Mouse (Mus musculus) hindbrain, postnatal 0 days (tissue): ENCODE data around the gene Ajm1. TPM values are rescaled to one million over a fixed set of nuclear protein-coding genes. Genes with fewer than 3 reads are reported as not detected.

ENCODE experiments used
- ATAC-seq: fragments of 200-750 bp; cut with Nextera tagmentation; 2 replicates; pipeline ENCODE4 v1.8.0; 2017; ENCODE audit warnings: mild to moderate bottlenecking, moderate TSS enrichment, moderate library complexity
- DNase-seq: peaks from one replicate; pipeline ENCODE4 v3.0.0-alpha.2; 2015; ENCODE audit warnings: low spot score
- H3K27ac ChIP-seq: fragments of 300-500 bp; sonication (generic); 2 replicates; pipeline ENCODE4 v1.5.1; 2014; ENCODE audit warnings: mild to moderate bottlenecking
- H3K27me3 ChIP-seq: fragments of 300-500 bp; sonication (generic); 2 replicates; pipeline ENCODE4 v1.6.1; 2014; ENCODE audit warnings: low read length, mixed read lengths; ENCODE audit not compliant: insufficient read depth
- H3K36me3 ChIP-seq: fragments of 300-500 bp; sonication (generic); 2 replicates; pipeline ENCODE4 v1.6.1; 2014; ENCODE audit warnings: low read length, mixed read lengths; ENCODE audit not compliant: insufficient read depth
- H3K4me1 ChIP-seq: fragments of 300-500 bp; sonication (generic); 2 replicates; pipeline ENCODE4 v1.6.1; 2014; ENCODE audit warnings: antibody characterized with exemption, low read length, mixed read lengths; ENCODE audit not compliant: insufficient read depth
- H3K4me2 ChIP-seq: fragments of 300-500 bp; sonication (generic); 2 replicates; pipeline ENCODE4 v1.6.1; 2014; ENCODE audit warnings: low read depth, mild to moderate bottlenecking, low read length, moderate library complexity, mixed read lengths
- H3K4me3 ChIP-seq: fragments of 300-500 bp; sonication (generic); 2 replicates; pipeline ENCODE4 v1.5.1; 2014; ENCODE audit warnings: low read length
- H3K9ac ChIP-seq: fragments of 300-500 bp; sonication (generic); replicated peaks from 2 replicates; pipeline ENCODE4 v1.6.1; 2014; ENCODE audit warnings: mild to moderate bottlenecking, low read length, moderate library complexity, mixed read lengths
- H3K9me3 ChIP-seq: fragments of 300-500 bp; sonication (generic); 2 replicates; pipeline ENCODE4 v1.6.1; 2016; ENCODE audit warnings: low read length, mixed read lengths
- CTCF ChIP-seq: IDR thresholded peaks from 2 replicates; pipeline ENCODE4 v1.5.1; 2016; ENCODE audit warnings: antibody characterized with exemption, control low read depth, low read depth
- WGBS: fragments of 180-500 bp; shearing (Covaris S2); extraction: QIAGEN DNeasy Blood & Tissue Kit; methylation state at CpG from one replicate; pipeline ENCODE4 v1.1.7; 2014; 5-methylcytosine and 5-hydroxymethylcytosine counted together
- polyA plus RNA-seq: library from polyadenylated mRNA; unstranded; fragments of >200 nt; fragmentation: Nextera tagmentation; extraction: Ambion mirVana; gene quantifications from 2 replicates; pipeline ENCODE4 v1.2.1, GENCODE M21; 2015
- total RNA-seq: library from RNA; depleted of rRNA; stranded (reverse); fragments of >200 nt; gene quantifications from 2 replicates; pipeline ENCODE4 v1.2.3, GENCODE M21; 2014

The Ajm1 gene
- total and polyA plus RNA-seq, 2 experiments from 2014 or later, result 19.8 to 22.4 TPM

DNA sequence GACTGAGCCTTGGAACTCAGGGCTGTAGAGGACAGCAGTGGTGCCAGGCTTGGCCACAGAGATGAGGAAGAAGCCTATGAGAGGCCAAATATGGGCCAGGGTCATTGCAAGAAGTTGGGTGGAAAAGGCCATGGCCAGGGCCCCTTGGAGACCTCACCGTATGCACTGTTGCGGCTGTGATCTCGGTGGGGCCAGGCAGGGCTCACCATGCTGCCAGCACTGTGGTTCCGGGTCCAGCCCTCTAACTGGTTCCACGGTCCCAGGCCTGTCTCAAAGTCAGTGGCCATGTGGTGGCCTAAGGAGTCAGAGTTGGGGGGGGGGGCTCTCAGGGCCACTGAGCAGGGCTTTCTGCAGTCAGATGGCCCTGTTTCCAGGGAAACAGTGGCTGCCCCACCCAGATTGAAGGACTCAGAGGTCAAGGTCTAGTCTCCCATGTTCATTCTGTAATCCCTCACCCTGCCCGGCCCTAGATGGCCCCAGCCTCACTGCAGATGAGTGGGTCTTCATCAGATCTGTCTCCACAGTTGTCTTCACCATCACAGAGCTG is 13.0 kb downstream of the Ajm1 start:
- H3K36me3 ChIP-seq, result peaks cover 14% of the 10 kb centered on the region; the same call in 1 of the 2 replicates
- 92% methylated on average over 6 of the region's 6 CpGs for whole genome bisulfite sequencing

DNA sequence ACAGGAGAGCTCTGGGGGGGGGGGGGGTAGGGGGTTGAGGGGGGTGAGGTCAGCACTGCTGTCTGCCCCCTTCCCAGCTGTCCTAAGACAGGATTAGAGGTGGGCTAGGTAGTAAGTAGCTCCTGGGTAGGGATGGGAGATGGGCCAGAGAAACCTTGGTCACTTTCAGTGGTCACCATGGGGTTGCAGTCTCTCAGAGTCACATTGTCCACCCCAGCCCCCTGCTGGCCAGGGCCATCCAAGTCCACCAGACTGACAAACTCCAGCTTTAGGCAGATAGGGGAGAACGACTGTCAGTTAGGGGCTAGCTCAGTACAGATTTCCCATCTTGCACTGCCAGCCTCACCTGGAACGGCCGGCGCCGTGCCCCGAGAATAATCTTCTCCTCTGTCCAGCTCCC is 15.0 kb downstream of the Ajm1 start:
- WGBS, result 78% methylated on average over 6 of the region's 6 CpGs
- Histone ChIP-seq H3K4me3 (no peak overlapping the region), H3K27me3 (no peaks in the 10 kb centered on the region), H3K9ac (no peak overlapping the region), H3K36me3 (peaks cover 32% of the 10 kb centered on the region), H3K9me3 (no peaks in the 10 kb centered on the region), H3K27ac (no peak overlapping the region), H3K4me1 (no peaks in the 10 kb centered on the region), H3K4me2 (no peak overlapping the region)
- ATAC-seq (0 out of 2 replicates have a peak, but pooled peaks have one; percentile 14), DNase-seq (no peak)
- peak; percentile 49 for TF ChIP-seq CTCF

More for the DNA sequence above, 13.0 kb downstream of the Ajm1 start:
- DNase-seq (no peak), ATAC-seq (no peak)
- H3K27ac ChIP-seq, result no peak overlapping the region
- no peaks in the 10 kb centered on the region for H3K9me3 ChIP-seq
- TF ChIP-seq CTCF, result no peak
- H3K4me1 ChIP-seq, result 0 out of 2 replicates have a peak, but pooled peaks cover 5% of the 10 kb centered on the region
- no peak overlapping the region for H3K4me3 ChIP-seq
- no peak overlapping the region for H3K9ac ChIP-seq
- H3K4me2 ChIP-seq, result no peak overlapping the region
- H3K27me3 ChIP-seq, result no peaks in the 10 kb centered on the region

DNA sequence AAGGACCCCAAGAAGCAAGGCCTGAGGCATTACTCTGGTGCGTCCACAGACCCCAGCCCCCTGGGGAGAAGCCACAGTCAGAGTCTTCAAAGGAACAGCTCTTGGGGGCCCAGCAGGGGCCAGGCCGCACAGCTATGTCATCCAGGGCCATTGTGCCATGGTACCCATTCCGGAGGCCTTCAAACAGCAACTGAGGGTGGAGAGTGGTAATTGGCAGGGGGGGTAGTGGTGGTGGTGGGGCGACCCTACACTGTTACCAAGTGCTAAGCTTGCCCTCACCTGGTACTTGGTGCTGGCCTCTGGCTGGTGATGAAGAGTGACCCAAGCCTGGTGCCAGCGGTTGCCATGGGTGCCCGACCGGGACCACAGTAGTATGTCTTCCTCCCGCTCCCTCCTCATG is 15.8 kb downstream of the Ajm1 start:
- Histone ChIP-seq H3K9ac (no peak overlapping the region), H3K27me3 (no peaks in the 10 kb centered on the region), H3K4me1 (no peaks in the 10 kb centered on the region), H3K9me3 (no peaks in the 10 kb centered on the region), H3K4me2 (no peak overlapping the region), H3K4me3 (no peak overlapping the region), H3K27ac (no peak overlapping the region), H3K36me3 (peaks cover 39% of the 10 kb centered on the region)
- DNase-seq (no peak), ATAC-seq (no peak)
- no peak for TF ChIP-seq CTCF
- 82% methylated on average over 8 of the region's 8 CpGs for WGBS

DNA sequence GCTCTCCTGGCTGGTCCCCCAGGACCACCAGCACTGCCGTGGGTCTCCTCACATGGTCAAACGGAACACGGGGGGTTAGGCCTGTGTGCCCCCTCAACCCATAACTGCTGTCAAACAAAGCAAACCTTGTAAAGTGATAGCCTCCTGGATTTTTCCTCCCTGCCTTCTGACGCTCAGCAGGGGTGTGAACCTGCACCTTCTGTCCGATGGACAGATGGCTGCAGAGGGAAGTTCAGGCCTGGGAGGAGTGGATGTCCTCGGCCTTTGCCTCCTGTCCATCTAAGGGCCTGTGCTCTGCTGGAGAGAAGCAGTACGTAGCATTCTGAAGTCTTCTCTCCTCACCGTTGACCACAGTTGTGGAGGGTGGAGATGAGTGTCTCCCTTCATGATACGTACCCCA is 19.6 kb downstream of the Ajm1 start:
- DNase-seq (no peak), ATAC-seq (no peak)
- no peak overlapping the region for H3K27ac ChIP-seq
- H3K27me3 ChIP-seq, result no peaks in the 10 kb centered on the region
- H3K4me3 ChIP-seq, result no peak overlapping the region
- no peak for TF ChIP-seq CTCF
- 75% methylated on average over 9 of the region's 9 CpGs for WGBS
- no peak overlapping the region for H3K9ac ChIP-seq
- H3K4me1 ChIP-seq, result peaks cover 14% of the 10 kb centered on the region
- no peaks in the 10 kb centered on the region for H3K9me3 ChIP-seq
- H3K36me3 ChIP-seq, result peaks cover 47% of the 10 kb centered on the region
- no peak overlapping the region for H3K4me2 ChIP-seq

DNA sequence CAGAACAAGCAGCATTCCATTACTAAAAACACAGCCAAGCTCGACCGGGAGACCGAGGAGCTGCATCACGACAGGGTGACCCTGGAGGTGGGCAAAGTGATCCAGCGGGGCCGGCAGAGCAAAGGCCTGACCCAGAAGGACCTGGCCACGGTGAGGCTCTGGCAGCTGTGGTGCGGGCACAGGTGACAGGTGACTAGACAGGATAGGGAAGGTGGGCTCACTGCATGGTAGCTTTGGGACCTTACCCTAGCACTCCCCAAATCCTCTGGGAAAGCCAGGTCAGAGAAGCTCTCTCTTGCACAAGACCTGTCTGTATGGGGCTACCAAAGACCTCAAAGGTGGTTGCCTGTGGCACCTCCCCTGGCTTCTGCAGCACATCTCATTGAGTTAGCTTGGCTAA is 21.0 kb downstream of the Ajm1 start:
- no peaks in the 10 kb centered on the region for H3K27me3 ChIP-seq
- no peak overlapping the region for H3K4me2 ChIP-seq
- DNase-seq (no peak), ATAC-seq (no peak)
- peaks cover 15% of the 10 kb centered on the region for H3K4me1 ChIP-seq
- no peak overlapping the region for H3K4me3 ChIP-seq
- H3K9me3 ChIP-seq, result no peaks in the 10 kb centered on the region
- H3K27ac ChIP-seq, result no peak overlapping the region
- H3K36me3 ChIP-seq, result peaks cover 47% of the 10 kb centered on the region
- 94% methylated on average over 8 of the region's 8 CpGs for WGBS
- H3K9ac ChIP-seq, result no peak overlapping the region
- TF ChIP-seq CTCF, result no peak

DNA sequence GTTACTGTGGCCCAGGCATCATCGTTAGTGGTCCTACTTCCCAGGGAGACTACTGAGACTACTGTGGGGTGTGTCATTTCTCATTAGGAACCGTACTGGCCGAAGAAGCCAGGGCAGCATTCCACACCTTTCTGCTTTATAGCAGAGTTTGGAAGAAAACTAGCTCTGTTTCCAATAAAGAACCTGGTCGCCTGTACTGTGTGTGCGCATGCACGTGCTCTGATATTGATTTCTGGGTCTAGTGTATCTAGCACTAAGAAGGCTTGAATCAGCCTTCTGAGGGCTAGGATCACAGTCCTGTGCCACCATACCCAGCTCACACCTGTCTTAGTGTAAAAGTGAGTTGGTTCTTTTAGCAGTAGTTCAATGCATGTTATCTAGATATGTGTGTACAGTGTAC is 22.8 kb downstream of the Ajm1 start:
- no peak for TF ChIP-seq CTCF
- ATAC-seq, result no peak
- no peak for DNase-seq
- H3K4me2 ChIP-seq, result peak overlapping the region; percentile 94
- 72% methylated on average over 6 of the region's 6 CpGs for whole genome bisulfite sequencing
- peaks cover 15% of the 10 kb centered on the region for H3K4me1 ChIP-seq
- no peaks in the 10 kb centered on the region for H3K27me3 ChIP-seq
- H3K9me3 ChIP-seq, result no peaks in the 10 kb centered on the region
- peak overlapping the region; percentile 88; the same call in 1 of the 2 replicates for H3K9ac ChIP-seq
- peaks cover 35% of the 10 kb centered on the region for H3K36me3 ChIP-seq
- H3K27ac ChIP-seq, result no peak overlapping the region
- H3K4me3 ChIP-seq, result peak overlapping the region; percentile 85

DNA sequence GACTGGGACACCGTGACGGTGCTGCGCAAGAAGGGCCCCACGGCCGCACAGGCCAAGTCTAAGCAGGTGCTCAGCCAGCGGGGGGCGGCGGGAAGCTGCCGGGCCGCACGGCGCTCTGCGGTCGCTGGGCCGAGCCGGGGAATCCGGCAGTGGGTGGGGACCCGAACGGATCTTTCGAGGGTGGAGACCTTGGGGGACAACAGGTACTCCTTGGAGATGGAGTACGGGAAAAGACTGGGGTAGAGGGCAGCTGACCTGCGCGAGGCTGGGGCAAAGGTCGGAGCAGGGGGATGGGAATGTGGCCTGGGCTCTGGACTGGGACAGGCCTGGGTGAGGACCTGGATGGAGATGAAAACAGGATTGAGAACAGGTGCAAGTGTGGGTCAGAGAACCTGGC is 23.6 kb downstream of the Ajm1 start:
- 0% methylated on average over 23 of the region's 24 CpGs for WGBS
- TF ChIP-seq CTCF, result no peak
- ATAC-seq (no peak), DNase-seq (no peak)
- H3K27ac ChIP-seq, result peak overlapping the region; percentile 79
- H3K4me1 ChIP-seq, result peaks cover 15% of the 10 kb centered on the region
- H3K27me3 ChIP-seq, result no peaks in the 10 kb centered on the region
- H3K9ac ChIP-seq, result peak overlapping the region; percentile 88
- H3K4me3 ChIP-seq, result peak overlapping the region; percentile 85
- peaks cover 27% of the 10 kb centered on the region for H3K36me3 ChIP-seq
- peak overlapping the region; percentile 94 for H3K4me2 ChIP-seq
- H3K9me3 ChIP-seq, result no peaks in the 10 kb centered on the region
